Mouse (Mus musculus) cerebellum, adult 18-20 months (tissue): ENCODE data around the gene Creg1.

Source experiments
- DNase-seq, 2 experiments: peaks; one replicate each; pipeline ENCODE4 v3.0.0; 2021

Gene Creg1

GRCm38 (mm10) chr1:165763635-165764372 lies at the start of gene Creg1:
Gene Creg1 (plus strand): TSS chr1:165763746.
- peak; percentile 94 to 98 for DNase-seq

- DNase-seq: no peak
Measured at GRCm38 (mm10) chr1:165713798-165714197, 49.7 kb upstream of the Creg1 start.

- no peak for DNase-seq
Measured at GRCm38 (mm10) chr1:165716426-165716825, 47.1 kb upstream of the Creg1 start.

GRCm38 (mm10) chr1:165717711-165718542 lies 45.6 kb upstream of the Creg1 start:
- no peak for DNase-seq

GRCm38 (mm10) chr1:165718543-165719105 lies 44.9 kb upstream of the Creg1 start:
- no peak for DNase-seq

GRCm38 (mm10) chr1:165722531-165723123 lies 40.9 kb upstream of the Creg1 start:
- DNase-seq: no peak

- no peak for DNase-seq
Measured at GRCm38 (mm10) chr1:165724219-165725033, 39.1 kb upstream of the Creg1 start.

GRCm38 (mm10) chr1:165725039-165725644 lies 38.4 kb upstream of the Creg1 start:
- DNase-seq: no peak

GRCm38 (mm10) chr1:165726986-165727385 lies 36.6 kb upstream of the Creg1 start:
- no peak for DNase-seq

GRCm38 (mm10) chr1:165728057-165728639 lies 35.4 kb upstream of the Creg1 start:
- DNase-seq: no peak

- no peak for DNase-seq
Measured at GRCm38 (mm10) chr1:165730129-165730528, 33.4 kb upstream of the Creg1 start.

- DNase-seq: no peak
Measured at GRCm38 (mm10) chr1:165731553-165731952, 32.0 kb upstream of the Creg1 start.

- DNase-seq: no peak
Measured at GRCm38 (mm10) chr1:165734840-165735239, 28.7 kb upstream of the Creg1 start.

- peak; percentile 84 to 86 for DNase-seq
Measured at GRCm38 (mm10) chr1:165735826-165736818, 27.4 kb upstream of the Creg1 start.

- DNase-seq: no peak
Measured at GRCm38 (mm10) chr1:165737451-165737850, 26.1 kb upstream of the Creg1 start.

- DNase-seq: no peak
Measured at GRCm38 (mm10) chr1:165737867-165738266, 25.7 kb upstream of the Creg1 start.

- DNase-seq: no peak
Measured at GRCm38 (mm10) chr1:165738985-165739384, 24.6 kb upstream of the Creg1 start.

GRCm38 (mm10) chr1:165741989-165742388 lies 21.6 kb upstream of the Creg1 start:
- DNase-seq: no peak

GRCm38 (mm10) chr1:165748053-165748452 lies 15.5 kb upstream of the Creg1 start:
- no peak for DNase-seq

- no peak for DNase-seq
Measured at GRCm38 (mm10) chr1:165751142-165751541, 12.4 kb upstream of the Creg1 start.
